Mouse (Mus musculus): ENCODE measurements at regions not wholly inside any gene's neighbourhood (a gene's known extent, or its start where the extent isn't known, plus 50 kb on each side); places are given as distances from the start of the nearest gene placed in this dataset.

DNA sequence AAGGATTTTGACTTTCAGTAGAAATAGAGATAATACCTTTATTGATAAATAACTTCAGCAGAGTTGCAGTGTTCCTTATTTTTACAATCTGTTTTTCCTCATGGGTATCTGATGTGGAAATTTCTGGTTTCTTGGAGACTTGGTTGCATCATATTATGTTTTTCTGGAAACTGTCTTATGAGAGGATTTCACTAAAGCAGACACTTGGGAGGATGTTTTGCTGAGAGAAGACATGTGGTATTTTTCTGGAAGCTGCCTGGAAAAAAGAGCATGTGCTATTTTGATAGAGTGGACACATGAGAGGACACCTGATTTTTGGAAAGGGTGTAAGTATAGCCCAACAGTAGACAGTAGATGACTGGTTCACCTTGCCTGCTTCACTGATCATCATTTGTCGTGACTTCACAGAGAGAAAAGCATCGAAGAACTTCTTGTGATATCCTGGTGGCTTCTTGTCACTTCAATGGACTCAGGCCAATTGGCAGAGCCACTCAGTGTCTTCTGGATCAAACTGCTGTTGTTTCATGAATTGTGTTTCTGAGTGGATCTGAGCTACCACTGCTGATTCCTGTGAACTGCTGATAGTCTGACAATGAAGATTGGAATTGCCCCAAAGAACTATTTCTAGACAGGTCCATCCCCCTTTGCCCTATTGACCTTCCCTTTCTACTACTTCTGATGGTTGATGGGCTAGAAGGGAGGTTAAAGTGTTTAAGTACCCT lies 238.8 kb downstream of the Fbxo8 start:
- TF ChIP-seq CTCF (IDR thresholded peaks at IDR 0.05; ENCODE audit: control insufficient read depth, insufficient read depth, insufficient replicate concordance, low read depth, low read length) (no peak), POLR2A (IDR thresholded peaks at IDR 0.05; ENCODE audit: control insufficient read depth, low read depth, low read length) (no peak)
